Mouse (Mus musculus) heart, embryonic 12.5 days (tissue): Measurements from ENCODE around the gene Esp38. TPM values are rescaled to one million over a fixed set of nuclear protein-coding genes. Genes with fewer than 3 reads are reported as not detected.
"Not testable (repeated sequence)": the region's sequence is repeated elsewhere in the genome, so short reads cannot be mapped to it uniquely, and the experiment has no call there.

Experiments used
- ATAC-seq: fragments of 200-750 bp; cut with Nextera tagmentation; 2 replicates; pipeline ENCODE4 v1.8.0; 2017; ENCODE audit warnings: moderate TSS enrichment, moderate library complexity; ENCODE audit not compliant: insufficient number of reproducible peaks, low FRiP score
- H3K27ac ChIP-seq: fragments of 300-500 bp; sonication (generic); 2 replicates; pipeline ENCODE4 v1.5.1; 2016; ENCODE audit warnings: mild to moderate bottlenecking, moderate library complexity; ENCODE audit not compliant: poor library complexity, severe bottlenecking
- H3K27me3 ChIP-seq: fragments of 300-500 bp; sonication (generic); replicated peaks from 2 replicates; pipeline ENCODE4 v1.6.1; 2016; ENCODE audit warnings: mild to moderate bottlenecking, moderate library complexity
- H3K36me3 ChIP-seq: fragments of 300-500 bp; sonication (generic); 2 replicates; pipeline ENCODE4 v1.6.1; 2016; ENCODE audit warnings: mild to moderate bottlenecking, moderate library complexity
- H3K4me1 ChIP-seq: fragments of 300-500 bp; sonication (generic); replicated peaks from 2 replicates; pipeline ENCODE4 v1.6.1; 2016; ENCODE audit warnings: mild to moderate bottlenecking
- H3K4me2 ChIP-seq: fragments of 300-500 bp; sonication (generic); 2 replicates; pipeline ENCODE4 v1.6.1; 2016; ENCODE audit warnings: mild to moderate bottlenecking, moderate library complexity
- H3K4me3 ChIP-seq: fragments of 300-500 bp; sonication (generic); 2 replicates; pipeline ENCODE4 v1.5.1; 2016; ENCODE audit warnings: mild to moderate bottlenecking
- H3K9ac ChIP-seq: fragments of 300-500 bp; sonication (generic); 2 replicates; pipeline ENCODE4 v1.6.1; 2016; ENCODE audit warnings: mild to moderate bottlenecking, moderate library complexity
- H3K9me3 ChIP-seq: fragments of 300-500 bp; sonication (generic); replicated peaks from 2 replicates; pipeline ENCODE4 v1.6.1; 2016; ENCODE audit warnings: mild to moderate bottlenecking, moderate library complexity
- WGBS: fragments of 180-500 bp; shearing (Covaris S2); methylation state at CpG from one replicate; pipeline ENCODE4 v1.1.7; 2016; 5-methylcytosine and 5-hydroxymethylcytosine counted together
- polyA plus RNA-seq: library from polyadenylated mRNA; unstranded; fragments of >200 nt; fragmentation: Nextera tagmentation; extraction: Ambion mirVana; gene quantifications from 2 replicates; pipeline ENCODE4 v1.2.1, GENCODE M21; 2016

Gene Esp38
- not detected in 2 replicates for polyA plus RNA-seq

DNA sequence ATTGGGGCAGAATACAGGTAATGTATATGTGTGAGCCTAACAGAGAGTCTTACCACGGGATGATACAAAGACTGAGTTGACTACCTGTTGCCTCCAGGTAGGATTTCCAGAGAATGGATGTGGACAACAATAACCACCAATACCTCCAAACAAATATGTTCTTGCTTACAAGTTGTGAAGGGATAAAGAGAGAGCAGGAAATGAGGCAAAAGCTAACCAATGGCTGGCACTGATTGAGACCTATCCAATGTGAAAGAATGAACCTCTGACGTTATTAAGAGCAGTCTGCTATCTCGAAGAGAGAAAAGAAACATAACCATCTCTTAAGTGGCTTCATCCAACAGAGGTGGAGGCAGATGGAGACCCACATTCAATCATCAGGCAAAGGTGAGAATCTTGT, at the start of gene Esp38:
Gene Esp38, plus strand, starts transcription at position 301 of the 400 bp plus-strand sequence.
- WGBS = 59% methylated on average over 3 of the region's 3 CpGs
- Histone ChIP-seq H3K4me2 (no peak within 1 kb of the TSS), H3K27ac (no peak within 1 kb of the TSS), H3K36me3 (no peaks in the 10 kb centered on the region), H3K9ac (no peak within 1 kb of the TSS), H3K27me3 (no peaks in the 10 kb centered on the region), H3K4me3 (no peak within 1 kb of the TSS), H3K4me1 (no peaks in the 10 kb centered on the region), H3K9me3 (no peaks in the 10 kb centered on the region)
- no peak for ATAC-seq

DNA sequence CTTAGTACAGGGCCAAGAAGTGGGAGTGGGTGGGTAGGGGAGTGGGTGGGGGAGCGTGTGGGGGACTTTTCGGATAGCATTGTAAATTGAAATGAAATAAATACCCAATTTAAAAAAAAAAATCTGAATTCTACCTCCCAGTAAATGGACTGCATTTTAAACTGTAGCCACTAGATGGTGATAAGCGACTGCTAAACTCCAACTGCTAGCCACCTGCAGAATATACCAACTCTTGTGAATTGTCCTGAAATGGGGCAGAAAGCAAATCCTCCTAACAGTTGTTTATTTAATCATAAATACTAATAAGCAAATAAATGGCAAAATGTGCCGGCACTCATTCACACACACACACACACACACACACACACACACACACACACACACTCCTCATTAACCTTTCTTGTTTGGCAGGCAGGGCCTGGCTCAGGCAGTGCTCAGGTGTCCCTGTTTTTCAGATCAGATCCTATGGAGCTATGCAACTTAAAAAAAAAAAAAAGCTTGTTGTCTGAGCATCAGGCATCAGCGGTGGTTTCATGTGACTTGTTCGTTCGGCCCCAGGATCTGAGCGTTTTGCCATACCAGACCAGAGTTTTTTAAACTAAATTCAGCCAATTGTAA, 47.3 kb upstream of the Esp38 start:
- not testable (repeated sequence) for H3K27ac ChIP-seq, H3K27me3 ChIP-seq, H3K36me3 ChIP-seq, ATAC-seq, H3K4me3 ChIP-seq, H3K9ac ChIP-seq, H3K4me1 ChIP-seq, H3K4me2 ChIP-seq, H3K9me3 ChIP-seq
- WGBS = 45% methylated on average over 8 of the region's 8 CpGs

Other genes starting within 250 kb of the Esp38 start
- not detected in 2 replicates for gene AC192777.2, start 144.9 kb downstream of the Esp38 start, polyA plus RNA-seq